Mouse (Mus musculus): ENCODE data around the gene Ret.

- TF ChIP-seq EP300 (IDR thresholded peaks at IDR 0.05; ENCODE audit: low read depth) (no peak), CTCF (IDR thresholded peaks at IDR 0.05; ENCODE audit: low read depth) (no peak)
These were observed 29.4 kb downstream of the Ret start for GRCm38 (mm10) chr6:118168106-118168505.

Data from liver, postnatal 0 days (tissue).